Mouse (Mus musculus): ENCODE results near the gene Tead1.

- TF ChIP-seq CTCF (IDR thresholded peaks at IDR 0.05; ENCODE audit: low read depth, low read length) (no peak), POLR2A (IDR thresholded peaks at IDR 0.05; ENCODE audit: insufficient read depth, low read length) (no peak), EP300 (IDR thresholded peaks at IDR 0.05; ENCODE audit: insufficient read depth, low read depth, low read length) (no peak)
Observed at GRCm38 (mm10) chr7:112779636-112780035, 100.5 kb downstream of the Tead1 start.
